Mouse (Mus musculus) kidney, adult 2 months (tissue): ENCODE data around the gene Rras.

Experiments used
- CTCF ChIP-seq: fragments of 200-500 bp; conservative IDR thresholded peaks from 2 replicates; pipeline ENCODE4 v1.5.1; 2011; ENCODE audit warnings: low read depth, mild to moderate bottlenecking, control low read depth, low read length, moderate library complexity, mixed read lengths; ENCODE audit not compliant: insufficient read depth, insufficient read length
- POLR2A ChIP-seq: fragments of 200-500 bp; IDR thresholded peaks from one replicate; pipeline ENCODE4 v1.6.1; 2011; ENCODE audit warnings: low read depth, low read length, control low read depth

DNA sequence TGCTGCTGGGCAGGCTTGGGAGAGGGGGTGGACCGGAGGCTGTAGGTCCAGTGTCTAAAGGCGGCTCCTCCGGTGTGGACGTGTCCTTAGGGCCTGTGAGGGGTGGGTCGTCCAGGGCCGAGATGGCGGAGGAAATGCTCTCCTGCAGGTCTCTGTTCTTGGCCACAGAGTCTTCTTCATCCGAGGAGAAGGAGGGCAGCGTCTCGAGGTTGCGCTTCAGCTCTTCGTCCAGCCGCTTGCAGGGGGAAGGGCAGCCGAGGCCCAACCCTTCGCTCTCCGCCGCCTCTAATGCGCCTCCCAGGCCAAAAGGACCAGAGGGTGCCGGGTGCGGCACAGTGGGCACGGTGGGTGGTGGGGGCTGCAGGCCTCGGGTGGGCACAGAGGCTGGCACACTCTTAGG, 28.0 kb downstream of the Rras start:
- no peak for TF ChIP-seq POLR2A
- TF ChIP-seq CTCF: no peak
